Mouse (Mus musculus) testis, adult 2 months (tissue): Measurements from ENCODE around the gene Ddost. TPM values are rescaled to one million over a fixed set of nuclear protein-coding genes. Genes with fewer than 3 reads are reported as not detected.
A peak's percentile ranks its signal among the peaks of the same experiment; 100 is the strongest.

ENCODE experiments used
- H3K27ac ChIP-seq: fragments of 200-500 bp; 2 replicates; pipeline ENCODE4 v1.5.1; 2012; ENCODE audit warnings: low read depth, low read length; ENCODE audit not compliant: control insufficient read depth, insufficient read depth
- H3K27me3 ChIP-seq: fragments of 200-500 bp; 2 replicates; pipeline ENCODE4 v1.6.1; 2012; ENCODE audit warnings: mild to moderate bottlenecking, low read length, moderate library complexity; ENCODE audit not compliant: control insufficient read depth, insufficient read depth
- H3K36me3 ChIP-seq: fragments of 200-500 bp; 2 replicates; pipeline ENCODE4 v1.6.1; 2012; ENCODE audit warnings: mild to moderate bottlenecking, low read length; ENCODE audit not compliant: control insufficient read depth, insufficient read depth
- H3K4me1 ChIP-seq: fragments of 200-500 bp; 2 replicates; pipeline ENCODE4 v1.6.1; 2012; ENCODE audit warnings: low read length; ENCODE audit not compliant: control insufficient read depth, insufficient read depth
- H3K4me3 ChIP-seq: fragments of 200-500 bp; 2 replicates; pipeline ENCODE4 v1.5.1; 2012; ENCODE audit warnings: low read depth, mild to moderate bottlenecking, low read length, moderate library complexity, mixed read lengths; ENCODE audit not compliant: control insufficient read depth
- CTCF ChIP-seq: fragments of 200-500 bp; IDR thresholded peaks from 2 replicates; pipeline ENCODE4 v1.5.1; 2012; ENCODE audit warnings: low read depth, mild to moderate bottlenecking, inconsistent platforms, low read length, moderate library complexity; ENCODE audit not compliant: control insufficient read depth, insufficient read depth, insufficient replicate concordance
- POLR2A ChIP-seq: fragments of 200-500 bp; IDR thresholded peaks from 2 replicates; pipeline ENCODE4 v1.6.1; 2012; ENCODE audit warnings: low read depth, mild to moderate bottlenecking, inconsistent platforms, low read length, moderate library complexity; ENCODE audit not compliant: control insufficient read depth
- polyA plus RNA-seq: library from polyadenylated mRNA; depleted of rRNA; stranded (reverse); fragments of >200 nt; gene quantifications from 2 replicates; pipeline ENCODE4 v1.2.3, GENCODE M21; 2012

The Ddost gene
- polyA plus RNA-seq, 1 experiment: 177 TPM

DNA sequence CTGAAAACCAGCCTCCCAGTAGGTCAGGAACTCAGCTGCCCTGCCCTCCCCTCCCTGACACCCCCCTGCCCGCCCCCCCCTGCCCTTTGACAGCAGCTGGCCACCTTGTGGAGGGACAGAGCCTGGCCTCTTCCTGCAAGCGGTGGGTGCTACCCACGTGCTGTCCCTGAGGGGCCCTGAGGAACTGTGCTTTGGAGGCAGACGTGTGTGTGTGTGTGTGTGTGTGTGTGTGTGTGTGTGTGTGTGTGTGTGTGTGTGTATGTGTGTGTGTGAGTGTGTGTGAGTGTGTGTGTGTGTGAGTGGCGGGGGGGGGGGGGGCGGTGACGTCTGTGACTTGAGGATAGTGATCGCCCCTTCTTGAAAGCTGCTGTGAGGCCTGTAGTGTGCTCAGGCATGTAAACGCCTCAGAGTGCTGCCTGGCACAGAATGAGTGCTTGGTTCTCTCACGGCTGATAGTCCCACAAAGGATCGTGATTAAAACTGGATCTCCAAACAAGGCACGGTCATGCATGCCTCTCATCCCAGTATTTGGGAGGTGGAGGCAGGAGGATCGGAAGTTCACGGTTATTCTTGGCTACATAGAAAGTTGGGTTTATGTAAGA, 10.5 kb upstream of the Ddost start:
- Histone ChIP-seq H3K4me3 (no peak overlapping the region), H3K4me1 (no peaks in the 10 kb centered on the region), H3K36me3 (no peaks in the 10 kb centered on the region), H3K27me3 (no peaks in the 10 kb centered on the region), H3K27ac (no peak overlapping the region)
- TF ChIP-seq POLR2A (no peak), CTCF (no peak)

DNA sequence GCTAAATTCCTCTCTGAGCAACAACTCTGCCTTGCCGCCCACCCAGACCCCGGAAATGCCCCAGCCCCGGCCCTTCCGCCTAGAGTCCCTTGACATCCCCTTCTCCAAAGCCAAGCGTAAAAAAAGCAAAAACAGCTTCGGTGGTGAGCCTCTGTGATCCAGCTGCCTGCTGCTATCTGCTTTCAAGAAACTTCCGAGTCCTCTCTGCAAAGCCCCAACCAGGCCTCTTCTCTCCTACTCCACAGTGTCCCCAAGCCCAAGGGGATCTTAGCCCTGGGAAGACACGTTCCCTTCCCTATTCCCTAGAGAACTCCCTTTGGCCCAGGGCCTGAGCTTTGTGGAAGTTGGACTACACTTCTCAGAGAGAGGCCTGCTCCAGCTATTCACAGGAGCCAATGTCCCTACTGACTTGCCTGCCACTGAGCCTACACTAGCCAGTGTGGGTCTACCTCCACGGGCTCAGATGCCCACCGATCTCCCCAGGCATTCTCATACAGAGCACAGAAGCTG, 3.2 kb upstream of the Ddost start:
- Histone ChIP-seq H3K27ac (no peak overlapping the region), H3K4me3 (no peak overlapping the region), H3K36me3 (no peaks in the 10 kb centered on the region), H3K27me3 (no peaks in the 10 kb centered on the region), H3K4me1 (peaks cover 5% of the 10 kb centered on the region)
- TF ChIP-seq CTCF (no peak), POLR2A (no peak)

DNA sequence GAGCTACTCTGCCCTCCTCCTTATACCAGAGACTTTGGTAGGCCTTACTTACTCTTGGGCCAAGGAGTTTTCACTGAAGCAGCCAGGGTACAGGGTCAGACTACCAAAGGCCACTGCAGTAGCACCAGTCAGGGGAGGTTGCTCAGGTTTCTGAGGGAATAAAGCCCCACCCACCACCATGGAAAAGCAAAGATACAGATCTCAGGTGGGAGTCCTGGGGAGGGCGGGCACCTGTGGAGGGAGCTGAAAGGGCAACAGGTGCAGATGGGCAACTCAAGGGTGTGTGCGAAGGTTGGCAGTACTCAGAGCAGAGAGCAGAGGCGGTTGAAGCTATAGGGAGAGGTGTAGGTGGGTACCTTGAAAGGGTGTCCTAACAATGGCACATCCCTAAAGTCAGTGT, 1.5 kb upstream of the Ddost start:
- Histone ChIP-seq H3K27ac (no peak overlapping the region), H3K36me3 (no peaks in the 10 kb centered on the region), H3K27me3 (no peaks in the 10 kb centered on the region), H3K4me3 (no peak overlapping the region), H3K4me1 (peaks cover 5% of the 10 kb centered on the region)
- no peak for TF ChIP-seq CTCF
- TF ChIP-seq POLR2A: no peak

DNA sequence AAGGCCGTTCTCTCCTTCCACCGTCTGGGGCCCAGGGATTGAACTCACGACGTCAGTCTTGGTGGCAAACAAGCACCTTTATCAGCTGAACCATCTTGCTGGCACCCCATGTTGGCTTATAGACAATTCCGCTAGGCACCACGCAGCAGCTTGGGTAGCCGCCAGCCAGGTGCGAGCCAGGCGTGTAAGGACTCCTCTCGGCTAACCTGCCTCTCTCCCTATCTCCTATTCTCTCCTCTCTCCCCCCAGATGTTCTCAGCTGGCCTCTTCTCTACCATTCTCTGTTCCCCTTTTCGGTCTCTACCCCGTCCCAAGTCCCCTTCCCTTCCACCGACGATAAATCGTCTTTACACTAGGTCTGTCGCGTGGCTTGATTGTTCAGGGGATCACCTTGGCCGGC, 788 bp upstream of the Ddost start:
- H3K27me3 ChIP-seq: no peaks in the 10 kb centered on the region
- H3K4me3 ChIP-seq: peak overlapping the region; percentile 78
- peak overlapping the region; percentile 74; the same call in 1 of the 2 replicates for H3K27ac ChIP-seq
- TF ChIP-seq POLR2A (no peak), CTCF (no peak)
- H3K36me3 ChIP-seq: no peaks in the 10 kb centered on the region
- peaks cover 5% of the 10 kb centered on the region for H3K4me1 ChIP-seq

DNA sequence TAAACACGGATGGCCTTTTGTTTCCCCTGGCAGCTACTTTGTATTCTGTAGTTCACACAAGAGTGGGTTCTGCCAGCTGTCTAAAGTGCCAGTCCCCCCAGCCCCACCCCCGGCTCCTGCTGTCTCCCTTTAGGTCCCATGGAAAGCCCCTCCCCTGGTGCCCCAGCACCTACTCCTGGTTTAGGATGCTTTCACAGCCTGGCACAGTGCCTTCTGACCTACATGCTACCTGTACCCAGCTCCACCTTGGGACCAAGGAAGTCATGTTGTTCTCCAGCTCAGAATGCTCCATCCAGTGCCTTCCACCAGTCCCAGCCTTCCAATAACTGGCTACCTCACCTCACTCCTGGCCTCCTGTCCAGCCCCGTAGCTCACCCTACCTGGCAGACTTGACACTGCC, 2.5 kb downstream of the Ddost start:
- TF ChIP-seq POLR2A: no peak
- no peak for TF ChIP-seq CTCF
- peaks cover 5% of the 10 kb centered on the region for H3K4me1 ChIP-seq
- no peak overlapping the region for H3K4me3 ChIP-seq
- H3K27me3 ChIP-seq: no peaks in the 10 kb centered on the region
- no peaks in the 10 kb centered on the region; the same call in 1 of the 2 replicates for H3K36me3 ChIP-seq
- H3K27ac ChIP-seq: no peak overlapping the region

DNA sequence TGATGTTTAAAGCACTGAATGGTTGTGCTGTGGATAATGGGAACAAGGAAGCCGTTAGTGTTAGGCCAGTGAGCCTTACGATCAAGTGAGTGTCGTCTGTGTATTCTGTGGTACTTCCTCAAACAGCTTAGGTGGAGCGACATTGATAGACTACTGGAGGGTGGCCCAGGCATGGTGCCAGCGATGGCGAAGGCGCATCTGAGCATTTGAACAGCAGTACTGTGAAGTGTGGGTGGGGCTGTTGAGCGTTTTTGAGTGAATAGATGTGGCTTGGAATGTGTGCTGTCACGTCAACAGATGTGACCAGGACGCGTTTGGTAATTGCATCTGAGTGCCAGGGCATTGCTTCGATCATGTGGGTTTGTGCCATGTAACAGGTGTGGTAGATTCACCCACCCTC, 3.2 kb downstream of the Ddost start:
- Histone ChIP-seq H3K27me3 (no peaks in the 10 kb centered on the region), H3K4me3 (no peak overlapping the region), H3K4me1 (peaks cover 5% of the 10 kb centered on the region), H3K27ac (no peak overlapping the region), H3K36me3 (no peaks in the 10 kb centered on the region; the same call in 1 of the 2 replicates)
- no peak for TF ChIP-seq POLR2A
- no peak for TF ChIP-seq CTCF

DNA sequence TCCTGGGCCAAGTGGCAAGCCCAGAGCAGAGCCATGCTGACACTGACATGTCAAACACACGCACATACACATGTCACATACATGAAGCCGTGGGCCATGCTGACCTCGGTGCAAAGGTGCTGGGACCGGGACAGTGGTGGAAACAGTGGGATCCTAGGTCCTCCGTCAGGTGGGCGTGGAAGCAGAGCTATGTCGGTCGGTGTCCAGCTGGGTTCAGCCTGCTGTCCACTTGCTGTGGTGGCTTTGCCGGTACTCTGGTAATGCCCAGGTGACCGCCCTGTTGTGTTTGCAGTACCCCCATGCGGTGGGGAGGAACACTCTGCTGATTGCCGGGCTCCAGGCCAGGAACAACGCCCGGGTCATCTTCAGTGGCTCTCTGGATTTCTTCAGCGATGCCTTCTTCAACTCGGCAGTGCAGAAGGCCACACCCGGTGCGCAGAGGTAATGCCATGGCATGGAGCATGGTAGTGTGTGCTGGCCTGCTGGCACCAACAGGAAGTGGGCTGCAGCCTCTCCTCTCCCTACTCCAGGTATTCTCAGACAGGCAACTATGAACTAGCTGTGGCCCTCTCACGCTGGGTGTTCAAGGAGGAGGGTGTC, 5.9 kb downstream of the Ddost start:
- Histone ChIP-seq H3K4me1 (peaks cover 2% of the 10 kb centered on the region; the same call in 1 of the 2 replicates), H3K27me3 (no peaks in the 10 kb centered on the region), H3K4me3 (no peak overlapping the region), H3K27ac (no peak overlapping the region), H3K36me3 (peaks cover 2% of the 10 kb centered on the region)
- TF ChIP-seq POLR2A (no peak), CTCF (no peak)
